Mouse (Mus musculus) left cerebral cortex, postnatal 14 days (tissue): Measurements from ENCODE around the gene Gata2. TPM values are rescaled to one million over a fixed set of nuclear protein-coding genes. Genes with fewer than 3 reads are reported as not detected.

Experiments used
- DNase-seq, 2 experiments: peaks; one replicate each; pipeline ENCODE4 v3.0.0; 2021 to 2022; ENCODE audit warnings: low spot score in 2 of 2, mixed read lengths in 1 of 2
- intact Hi-C: fragments of 180-260 bp; cut with DNase I; formaldehyde crosslinking; loops from one replicate; pipeline ENCODE4 v1.15.1; 2025
- total RNA-seq, 2 experiments: library from RNA; stranded (reverse); gene quantifications; 2 replicates each; pipeline ENCODE4 v1.2.3; 2021

Gata2 gene
- total RNA-seq, 2 experiments from 2014 or later = 4.9 to 6.2 TPM

DNA sequence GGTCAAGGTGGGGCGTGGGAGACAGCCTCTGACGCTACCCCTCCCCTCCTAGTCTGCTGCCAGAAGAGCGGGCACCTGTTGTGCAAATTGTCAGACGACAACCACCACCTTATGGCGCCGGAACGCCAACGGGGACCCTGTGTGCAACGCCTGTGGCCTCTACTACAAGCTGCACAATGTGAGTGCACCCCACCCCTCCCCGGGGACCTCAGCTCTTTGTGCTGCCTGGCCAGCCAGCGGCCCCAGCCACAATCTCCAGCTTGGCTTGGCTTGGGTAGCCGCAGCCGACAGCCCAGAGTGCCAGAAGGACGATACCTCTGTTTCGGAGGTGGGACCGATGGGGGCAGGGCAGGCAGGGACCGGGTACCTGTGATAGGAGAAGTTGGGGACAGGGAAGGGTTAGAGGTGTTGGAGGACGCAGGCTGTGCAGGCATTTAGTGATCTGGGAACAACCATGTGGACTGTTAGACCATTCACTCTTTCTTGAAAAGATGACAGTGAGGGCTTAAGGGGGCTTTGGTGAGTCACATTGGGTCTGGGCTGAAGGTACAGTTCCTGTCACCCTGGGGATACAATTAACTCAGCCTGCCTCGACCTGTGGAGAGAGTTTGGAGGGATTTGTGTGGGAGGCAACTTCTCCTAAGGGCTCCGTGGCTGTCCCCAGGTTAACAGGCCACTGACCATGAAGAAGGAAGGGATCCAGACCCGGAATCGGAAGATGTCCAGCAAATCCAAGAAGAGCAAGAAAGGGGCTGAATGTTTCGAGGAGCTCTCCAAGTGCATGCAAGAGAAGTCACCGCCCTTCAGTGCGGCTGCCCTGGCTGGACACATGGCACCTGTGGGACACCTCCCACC lies 11.1 kb downstream of the Gata2 start:
- intact Hi-C loops = no loop called here
- no peak for DNase-seq

DNA sequence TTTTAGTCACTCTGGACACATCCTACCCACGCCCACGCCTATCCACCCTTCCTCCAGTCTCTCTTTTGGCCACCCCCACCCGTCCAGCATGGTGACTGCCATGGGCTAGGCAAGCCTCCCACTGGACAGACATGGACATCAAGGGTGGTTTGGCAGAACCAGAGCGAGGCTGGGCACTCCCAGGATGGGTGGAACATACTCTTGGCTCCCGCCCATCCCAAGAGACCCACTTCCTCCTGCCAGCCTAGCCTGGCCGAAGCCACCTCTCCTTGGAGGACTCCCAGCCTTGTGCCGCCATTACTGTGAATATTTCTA lies 11.7 kb downstream of the Gata2 start:
- intact Hi-C loops = no loop called here
- DNase-seq = no peak

DNA sequence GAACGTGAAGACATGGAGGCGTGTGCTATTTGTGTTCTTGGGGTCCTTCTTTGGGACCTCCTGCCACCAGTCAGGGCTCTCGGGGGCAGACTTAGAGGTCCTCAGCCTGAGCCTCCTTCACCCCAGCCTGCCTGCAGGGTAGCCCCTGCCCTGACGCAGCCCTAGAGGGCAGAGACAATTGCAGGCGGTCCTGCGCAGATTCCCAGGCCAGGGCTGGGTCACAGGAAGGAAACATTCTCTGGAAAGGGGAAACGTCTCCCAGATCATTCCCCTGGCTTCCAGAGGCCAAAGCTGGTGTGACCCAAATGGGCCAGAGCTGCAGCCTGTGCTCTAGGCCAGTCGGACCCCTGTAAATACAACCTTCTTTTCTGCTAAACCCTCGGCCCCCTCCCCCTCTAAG lies 12.2 kb downstream of the Gata2 start:
- intact Hi-C loops = no loop called here
- DNase-seq = no peak

DNA sequence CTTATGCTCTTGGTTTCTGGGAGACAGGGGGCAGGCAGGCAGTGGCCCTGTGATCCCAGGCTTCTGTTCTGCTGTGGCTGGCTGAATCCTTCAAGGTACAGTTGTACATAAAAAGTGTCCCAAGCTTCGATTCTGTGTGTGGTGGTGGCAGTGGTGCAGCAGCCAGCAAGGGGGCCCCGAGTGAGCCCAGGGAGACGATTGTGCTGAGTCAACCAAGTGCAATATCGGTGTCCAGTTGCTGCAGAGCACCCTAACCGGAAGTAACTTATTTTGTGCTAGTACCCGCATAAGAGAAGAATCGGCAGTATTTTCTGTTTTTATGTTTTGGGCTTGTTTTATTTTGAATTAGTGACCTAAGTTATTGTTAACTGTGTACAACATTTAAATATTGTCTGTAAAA lies 12.9 kb downstream of the Gata2 start:
- intact Hi-C loops = no loop called here
- no peak for DNase-seq

DNA sequence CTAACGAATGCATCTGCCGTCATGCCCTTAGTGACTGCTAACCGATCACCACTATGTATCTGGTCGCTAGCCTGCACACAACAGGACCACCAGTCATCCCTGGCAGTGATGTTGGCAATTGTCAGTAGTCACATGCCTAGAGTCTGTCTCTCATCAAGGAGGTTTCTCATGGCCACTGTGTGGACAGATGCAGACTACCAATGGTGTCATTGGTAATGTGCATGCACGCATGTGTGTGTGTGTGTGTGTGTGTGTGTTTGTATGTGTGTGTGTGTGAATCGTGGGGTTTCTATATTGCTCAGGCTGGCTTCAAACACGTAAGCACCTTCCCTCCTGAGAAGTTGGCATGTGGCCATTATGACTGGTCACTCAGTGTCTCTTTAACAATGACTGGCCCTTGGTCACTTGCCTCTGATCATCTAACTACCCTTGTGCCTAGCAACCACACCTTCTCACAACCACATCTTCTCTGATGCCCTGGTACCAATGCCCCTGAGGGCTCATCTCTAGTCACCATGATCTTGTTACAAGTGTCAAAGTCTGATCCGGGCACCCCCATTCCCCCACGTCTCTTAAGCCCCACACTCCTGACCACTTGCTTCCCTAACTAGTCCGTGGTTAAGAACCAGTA lies 13.8 kb downstream of the Gata2 start:
- no peak for DNase-seq
- intact Hi-C loops = no loop called here

DNA sequence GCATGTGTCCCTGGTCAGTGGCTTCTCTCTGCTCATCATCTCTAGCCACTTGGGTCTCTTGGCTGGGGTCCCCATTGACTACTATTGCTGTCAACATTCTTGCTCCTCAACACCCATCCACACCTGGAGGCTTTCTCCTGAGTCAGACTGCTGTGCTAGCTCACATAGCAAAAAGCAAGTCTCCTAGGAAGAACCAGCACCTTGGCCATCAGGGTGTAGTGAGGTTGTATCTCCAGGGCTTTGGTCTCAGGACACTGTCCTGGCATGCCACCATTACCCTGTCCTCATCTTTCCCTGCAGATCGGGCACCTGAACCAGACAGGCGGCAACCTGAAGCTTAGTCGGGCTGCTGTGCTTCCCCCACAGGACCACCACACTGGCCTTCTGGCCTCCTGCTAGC lies 14.6 kb downstream of the Gata2 start:
- no peak for DNase-seq
- intact Hi-C loops = no loop called here

DNA sequence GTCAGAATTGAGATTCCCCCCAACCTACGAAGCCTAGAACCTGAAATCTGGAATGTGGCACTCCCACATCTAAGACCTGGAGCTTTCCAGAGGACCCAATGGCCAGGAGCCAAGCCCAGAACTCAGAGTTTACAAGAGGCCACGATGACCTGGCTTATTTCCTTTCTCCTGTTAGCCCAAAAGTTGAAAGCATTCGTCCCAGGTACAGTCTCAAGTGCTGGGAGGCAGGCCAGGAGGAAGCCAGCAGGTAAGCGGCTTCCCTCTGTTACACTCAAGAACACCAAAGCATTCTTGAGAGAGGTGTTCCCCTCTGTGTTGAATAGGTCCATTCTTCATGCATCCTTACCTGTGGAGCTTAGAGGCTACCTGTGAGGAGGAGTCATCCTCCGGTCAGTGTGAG lies 15.8 kb downstream of the Gata2 start:
- intact Hi-C loops = no loop called here

DNA sequence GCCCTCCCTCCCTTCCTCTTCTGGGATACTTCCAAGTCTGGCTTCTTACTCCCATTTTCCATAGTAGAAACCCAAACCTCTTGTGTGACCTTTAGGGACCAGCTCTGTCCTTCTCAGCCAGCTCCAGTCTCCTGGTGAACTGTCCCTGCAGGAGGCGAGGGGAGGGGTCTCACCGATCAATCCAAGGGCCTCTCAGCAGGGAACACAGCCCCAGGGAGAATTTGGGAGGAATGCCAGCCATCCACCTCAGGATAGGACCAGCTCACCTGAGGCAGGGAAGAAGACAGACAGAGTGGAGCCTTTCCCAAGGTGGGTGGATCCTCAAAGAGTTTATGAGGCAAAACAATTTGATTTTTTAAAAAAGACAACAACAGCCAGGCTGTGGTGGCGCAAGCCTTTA lies 16.5 kb downstream of the Gata2 start:
- intact Hi-C loops = no loop called here
- no peak for DNase-seq

More for the DNA sequence above, 15.8 kb downstream of the Gata2 start:
- DNase-seq = no peak

DNA sequence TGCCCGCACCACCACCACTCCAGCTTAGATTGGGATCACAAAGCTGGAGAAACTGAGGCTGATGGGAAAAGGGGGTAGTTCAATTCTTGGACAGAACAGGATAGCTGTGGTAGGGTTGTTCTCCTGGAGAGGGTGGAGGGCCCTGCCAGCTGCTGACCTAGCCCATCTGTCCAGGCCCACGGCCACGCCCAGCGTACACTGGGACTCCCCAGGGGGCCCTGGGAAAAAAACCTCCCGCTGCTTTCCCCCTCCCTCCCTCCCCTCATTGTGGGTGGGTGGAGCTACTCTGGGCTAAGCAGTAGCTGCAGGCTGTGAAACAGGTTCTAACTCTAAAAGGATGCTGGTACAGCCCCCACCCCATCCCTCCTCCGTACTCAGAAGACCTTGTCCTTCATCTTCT lies 22.1 kb downstream of the Gata2 start:
- DNase-seq = no peak
- intact Hi-C loops = no loop called here

DNA sequence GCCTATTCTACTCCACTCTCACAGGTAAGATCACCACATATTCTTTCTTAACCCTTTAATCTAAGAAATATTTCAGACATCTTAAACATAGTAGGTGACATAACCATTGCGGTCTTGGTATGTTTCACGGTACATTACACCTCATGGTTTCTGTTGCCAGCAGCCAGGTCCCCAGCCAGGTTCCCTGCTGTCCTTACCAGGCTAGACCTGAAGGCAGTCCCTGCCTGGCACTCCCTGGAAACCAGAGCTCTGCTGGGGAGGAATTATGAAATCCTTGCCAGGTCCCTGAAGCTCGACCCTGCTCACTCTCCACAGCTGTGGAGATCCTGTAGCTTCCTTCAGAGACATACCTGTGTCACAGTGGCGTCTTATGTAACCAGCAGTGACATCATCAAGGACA lies 22.5 kb downstream of the Gata2 start:
- no peak for DNase-seq
- intact Hi-C loops = no loop called here

DNA sequence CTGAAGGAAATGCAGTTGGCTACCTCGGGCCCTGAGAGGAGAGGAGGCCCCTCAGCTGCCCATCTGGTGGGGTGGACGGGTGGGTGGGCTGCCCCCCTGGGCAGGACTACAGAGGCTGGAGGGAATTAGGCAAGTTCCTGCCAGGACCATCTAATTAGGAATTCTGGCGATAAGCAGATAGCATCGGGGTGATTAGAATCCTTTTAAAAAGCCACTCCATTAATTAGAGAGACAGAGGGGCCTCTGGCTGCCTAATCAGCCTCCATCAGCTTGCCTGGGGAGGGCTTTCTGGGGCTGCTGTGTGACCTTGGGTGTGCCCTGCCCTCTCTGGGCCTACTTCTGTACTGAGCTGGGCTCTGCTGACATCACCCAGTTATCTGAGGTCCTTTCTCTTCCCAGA lies 25.4 kb downstream of the Gata2 start:
- intact Hi-C loops = no loop called here
- DNase-seq = no peak

DNA sequence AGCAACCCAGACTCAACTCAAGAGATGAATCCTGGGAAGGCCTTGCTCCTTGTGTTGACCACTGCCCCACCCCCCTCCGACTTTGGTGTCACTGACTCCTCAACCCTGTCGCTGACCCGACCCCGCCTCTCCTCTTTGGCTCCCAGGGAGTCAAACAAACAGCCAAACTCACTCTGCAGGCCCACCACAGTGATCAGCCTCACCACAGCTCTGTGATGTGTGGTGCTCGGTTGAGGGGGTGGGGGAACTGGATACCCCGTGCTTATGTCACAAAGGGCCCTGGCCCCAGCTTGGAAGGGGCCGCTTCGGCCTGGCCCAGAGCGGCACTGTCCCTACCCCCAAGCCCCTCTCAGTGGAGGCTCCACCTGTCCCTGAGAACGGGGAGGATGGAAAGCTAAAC lies 28.3 kb downstream of the Gata2 start, which contains the start of gene Dnajb8:
TSS of gene Dnajb8 (plus strand) at position 301 of the 400 bp plus-strand sequence.
- DNase-seq = no peak

DNA sequence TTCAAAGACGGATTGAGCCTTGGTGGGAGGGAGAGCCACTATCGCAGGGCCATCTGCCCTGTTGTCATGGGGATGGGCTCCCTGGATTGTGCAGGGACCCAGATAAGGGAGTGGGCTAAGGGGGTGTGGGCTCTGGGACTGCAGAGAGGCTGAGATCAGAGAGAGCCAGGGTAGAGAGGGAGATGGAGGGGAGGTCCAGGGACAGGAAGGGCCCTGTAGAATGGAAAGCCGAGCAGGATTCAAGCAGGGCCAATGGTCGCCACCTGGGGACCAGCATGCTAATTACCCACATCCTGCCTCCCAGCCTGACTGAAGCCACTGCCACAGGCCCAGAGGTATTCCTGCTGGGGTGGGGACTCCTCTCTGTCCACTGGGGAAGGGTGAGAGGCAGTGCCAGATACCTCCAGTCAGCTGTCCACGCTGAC lies 32.9 kb downstream of the Gata2 start:
- no peak for DNase-seq
- intact Hi-C loops = no loop called here

More for the DNA sequence above, 28.3 kb downstream of the Gata2 start, which contains the start of gene Dnajb8:
- intact Hi-C loops = no loop called here

DNA sequence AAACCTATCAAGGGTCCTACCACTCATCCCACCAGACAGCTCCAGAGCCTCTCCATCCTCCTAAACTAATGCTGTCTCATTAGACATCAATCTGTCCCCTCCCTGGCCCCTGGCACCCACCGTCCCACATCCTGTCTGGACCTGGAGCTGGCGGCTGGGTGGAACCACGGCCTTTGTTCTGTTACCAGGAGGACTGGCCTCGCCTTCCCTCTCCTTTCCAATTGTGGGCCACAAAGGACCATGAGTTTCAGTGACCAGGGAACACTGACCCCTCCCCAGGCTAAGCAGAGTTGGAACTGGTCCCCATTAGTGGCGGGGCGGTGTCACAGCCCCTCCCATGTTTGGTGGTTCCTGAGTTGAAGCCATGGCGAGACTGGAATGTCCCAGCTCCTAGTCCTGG lies 33.8 kb downstream of the Gata2 start:
- intact Hi-C loops = no loop called here

DNA sequence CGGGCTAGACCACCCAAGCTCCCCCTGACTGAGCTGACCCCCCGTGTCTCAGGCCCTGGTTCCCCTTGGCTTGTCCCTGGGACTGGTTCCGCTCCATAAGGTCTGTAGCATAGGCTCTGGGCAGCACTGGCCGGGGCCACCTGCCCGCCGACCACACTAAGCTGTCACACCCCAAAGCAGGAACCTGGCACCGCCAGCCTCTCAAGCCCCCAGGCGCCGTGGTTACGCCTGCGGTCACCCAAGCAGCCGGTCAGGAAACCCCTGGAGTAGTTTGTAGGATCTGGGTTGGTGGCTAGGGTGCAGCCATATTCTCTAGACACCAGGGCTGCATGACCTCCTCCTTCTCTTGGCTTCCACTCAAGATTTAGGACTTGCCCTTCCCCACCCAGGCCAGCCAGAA lies 35.5 kb downstream of the Gata2 start:
- no peak for DNase-seq
- intact Hi-C loops = no loop called here

More for the DNA sequence above, 33.8 kb downstream of the Gata2 start:
- no peak for DNase-seq

DNA sequence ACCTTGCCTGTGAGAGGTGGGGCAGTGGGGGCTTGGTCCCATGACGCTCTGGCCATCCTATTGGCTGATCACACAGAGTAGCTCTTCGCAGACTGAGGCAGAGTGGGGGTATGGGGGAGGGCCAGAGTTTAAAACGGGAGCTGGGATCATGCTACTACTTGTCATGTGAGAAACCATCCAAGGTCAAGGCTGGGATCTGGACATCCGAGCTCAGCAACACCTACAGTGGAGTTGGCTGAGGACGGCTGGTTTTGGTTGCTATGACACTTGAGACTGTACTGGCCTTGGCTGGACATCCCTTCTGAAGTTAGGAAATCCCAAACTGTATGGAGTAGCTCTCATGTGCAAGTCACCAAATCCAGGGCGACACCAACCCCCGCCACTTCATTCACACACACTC lies 38.1 kb downstream of the Gata2 start:
- intact Hi-C loops = no loop called here
- no peak for DNase-seq

DNA sequence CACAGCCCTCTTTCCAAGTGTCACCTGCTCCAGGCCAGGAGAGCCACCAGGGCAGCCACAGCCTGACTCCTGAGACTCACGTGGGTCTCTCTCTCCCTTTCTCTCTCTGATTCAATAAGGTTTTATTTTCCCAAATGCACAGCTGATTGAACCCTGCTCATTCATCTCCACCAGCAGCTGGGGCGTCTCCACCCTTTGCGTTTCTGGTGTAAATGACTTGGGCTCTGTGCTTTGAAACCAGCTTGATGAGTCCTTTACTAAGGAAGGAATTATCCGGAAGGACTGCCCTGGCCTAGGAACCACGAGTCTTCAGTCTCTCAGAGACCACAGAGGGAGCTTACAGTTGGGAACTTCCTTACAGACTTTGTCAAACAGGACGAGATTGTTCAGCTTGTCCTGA lies 38.5 kb downstream of the Gata2 start:
- intact Hi-C loops = no loop called here
- DNase-seq = no peak

DNA sequence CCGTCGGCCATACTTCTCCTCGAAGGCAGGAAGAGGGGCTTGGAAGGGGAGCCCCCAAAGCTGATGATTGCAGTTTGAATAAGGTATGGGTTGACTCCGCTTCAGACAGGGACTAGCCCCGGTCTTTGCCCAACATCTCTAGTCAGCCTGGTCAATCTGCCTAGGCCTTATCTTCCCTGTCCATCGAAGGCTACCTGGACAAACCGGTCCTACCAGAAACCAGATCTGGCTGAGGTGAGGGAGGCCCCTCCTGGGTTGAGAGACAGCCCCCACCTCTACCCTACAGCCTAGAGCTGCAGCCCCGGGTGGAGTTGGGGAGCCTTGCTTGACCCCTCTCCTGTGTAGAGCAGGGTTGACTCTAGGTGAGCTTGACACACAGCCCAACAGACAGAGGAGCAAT lies 40.3 kb downstream of the Gata2 start:
- intact Hi-C loops = no loop called here
- DNase-seq = no peak

DNA sequence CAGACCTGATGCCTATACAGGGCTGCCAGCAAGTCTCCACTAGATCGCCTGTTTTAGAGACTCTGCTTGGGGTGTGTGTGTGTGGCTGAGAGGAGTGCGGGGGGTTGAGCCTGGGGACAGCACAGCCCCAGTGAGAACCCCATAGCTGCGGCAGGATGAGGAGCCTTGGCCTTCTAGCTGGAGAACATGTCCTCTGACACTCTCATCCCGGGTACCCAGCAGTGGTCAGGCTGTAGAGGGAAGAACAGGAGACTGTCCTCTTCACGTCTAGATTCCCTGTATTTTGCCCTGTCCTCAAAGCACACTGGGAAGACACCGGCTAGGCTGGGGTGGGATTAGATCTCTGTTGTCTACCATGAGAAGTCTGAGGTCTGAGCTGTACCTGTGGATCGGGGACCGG lies 41.8 kb downstream of the Gata2 start:
- intact Hi-C loops = no loop called here
- DNase-seq = no peak

DNA sequence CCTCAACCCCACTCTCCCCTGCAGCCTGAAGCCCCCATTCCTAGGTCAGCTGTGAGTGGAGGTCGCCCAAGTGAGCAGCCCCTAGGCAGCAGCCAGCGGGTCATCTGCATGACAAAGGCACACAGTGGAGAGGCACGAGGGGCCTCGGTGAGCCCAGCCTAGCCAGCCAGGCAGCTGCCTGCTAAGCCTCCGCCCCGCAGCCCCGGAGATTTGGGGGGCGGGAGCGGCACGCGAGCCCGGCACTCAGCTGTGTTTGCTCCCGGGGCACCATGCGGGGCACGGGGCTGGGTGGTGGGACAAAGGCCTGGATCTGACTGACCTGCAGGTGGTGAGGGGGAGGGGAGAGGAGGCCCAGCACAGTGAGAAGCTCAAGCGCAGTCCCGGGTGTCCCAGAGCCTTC lies 42.3 kb downstream of the Gata2 start:
- DNase-seq = no peak
- intact Hi-C loops = no loop called here

DNA sequence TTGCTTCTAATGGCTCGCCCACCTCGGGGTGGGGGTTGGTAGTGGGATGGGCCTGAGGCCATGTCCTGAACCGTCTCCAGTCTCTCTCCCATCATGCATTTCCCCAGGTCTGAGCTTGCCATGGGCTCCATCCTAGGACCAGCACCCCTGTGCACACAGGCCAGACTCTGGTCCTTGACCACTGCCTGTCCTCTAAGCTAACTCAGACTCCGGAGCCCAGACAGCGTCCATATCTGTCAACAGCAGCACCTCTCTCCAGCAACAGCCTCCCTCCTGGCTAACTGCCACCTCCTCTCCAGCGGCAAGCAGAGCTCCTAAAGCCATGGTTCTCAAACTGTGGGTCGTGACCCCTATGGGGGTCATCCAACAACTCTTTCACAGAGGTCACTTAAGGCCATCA lies 42.8 kb downstream of the Gata2 start:
- intact Hi-C loops = no loop called here
- DNase-seq = no peak
